ENCODE assay signal across 10 mouse cellular contexts in genomic region chr10:75006889-75007662, GRCm38 (mm10). TPM values are rescaled to one million over a fixed set of nuclear protein-coding genes. Genes with fewer than 3 reads are reported as not detected.
A peak's percentile ranks its signal among the peaks of the same experiment; 100 is the strongest.
DNase-seq lines count a peak whose midpoint lies in the region; ATAC-seq lines count a peak whose summit lies in the region.
"Had no signal": no experiment of that assay in that cellular context is flagged by ENCODE, and none has a peak within 500 bp of the region (broad histone marks: within the 10 kb centered on the region; RNA-seq: fewer than 3 reads in every experiment).

No protein-coding gene starts in this region.

- H3K4me3 ChIP-seq in neural tube, embryonic 11.5 days (ENCODE audit: low read depth, low read length) = no peak overlapping the region
- H3K4me3 ChIP-seq in hindbrain, embryonic 13.5 days = no peak overlapping the region
- no peak overlapping the region for H3K4me3 ChIP-seq in midbrain, embryonic 10.5 days
- H3K4me3 ChIP-seq: limb, embryonic 13.5 days had no signal

- no peaks in the 10 kb centered on the region for H3K27me3 ChIP-seq in neural tube, embryonic 11.5 days (ENCODE audit: control insufficient read depth, insufficient read depth, low read length)
- no peaks in the 10 kb centered on the region for H3K27me3 ChIP-seq in hindbrain, embryonic 13.5 days
- 0 out of 2 replicates have a peak, but pooled peaks cover 5% of the 10 kb centered on the region for H3K27me3 ChIP-seq in midbrain, embryonic 10.5 days (ENCODE audit: low read depth, poor library complexity, severe bottlenecking)
- H3K27me3 ChIP-seq: limb, embryonic 13.5 days had no signal

- no peak overlapping the region for H3K27ac ChIP-seq in neural tube, embryonic 11.5 days (ENCODE audit: low read depth, low read length)
- peak overlapping the region; percentile 30; the same call in 1 of the 2 replicates for H3K27ac ChIP-seq in hindbrain, embryonic 13.5 days
- H3K27ac ChIP-seq in midbrain, embryonic 10.5 days (replicated peaks) = peak overlapping the region; percentile 49
- H3K27ac ChIP-seq: limb, embryonic 13.5 days had no signal

- peaks cover 9% of the 10 kb centered on the region for H3K4me1 ChIP-seq in neural tube, embryonic 11.5 days (ENCODE audit: control insufficient read depth, insufficient read depth, low read length)
- peaks cover 49% of the 10 kb centered on the region for H3K4me1 ChIP-seq in hindbrain, embryonic 13.5 days (replicated peaks)
- peaks cover 25% of the 10 kb centered on the region for H3K4me1 ChIP-seq in midbrain, embryonic 10.5 days

- peak; percentile 27; the same call in 1 of the 2 replicates for ATAC-seq in neural tube, embryonic 11.5 days (ENCODE audit: insufficient read depth, low FRiP score, low TSS enrichment)
- peak; percentile 34 for ATAC-seq in hindbrain, embryonic 13.5 days (ENCODE audit: low FRiP score)

- no peaks in the 10 kb centered on the region for H3K36me3 ChIP-seq in neural tube, embryonic 11.5 days (ENCODE audit: control insufficient read depth, insufficient read depth, low read length)
- no peaks in the 10 kb centered on the region for H3K36me3 ChIP-seq in hindbrain, embryonic 13.5 days
- no peaks in the 10 kb centered on the region for H3K36me3 ChIP-seq in midbrain, embryonic 10.5 days
- H3K36me3 ChIP-seq: limb, embryonic 13.5 days had no signal

- 59% methylated on average over 8 of the region's 8 CpGs for WGBS in neural tube, embryonic 11.5 days
- 36% methylated on average over 8 of the region's 8 CpGs for WGBS in hindbrain, embryonic 13.5 days
- 59% methylated on average over 8 of the region's 8 CpGs for WGBS in midbrain, embryonic 10.5 days

- H3K4me2 ChIP-seq in neural tube, embryonic 11.5 days (ENCODE audit: low read depth) = no peak overlapping the region
- H3K4me2 ChIP-seq in hindbrain, embryonic 13.5 days = no peak overlapping the region
- H3K4me2 ChIP-seq: limb, embryonic 13.5 days had no signal

- no peak for DNase-seq in neural tube, embryonic 11.5 days (ENCODE audit: low spot score)
- DNase-seq in neural tube, embryonic 10.5 days (ENCODE audit: extremely low spot score, low spot score) = no peak
- DNase-seq in midbrain, embryonic 10.5 days (ENCODE audit: low spot score) = no peak
- DNase-seq in telencephalon, adult 2 months (ENCODE audit: low read depth, low spot score) = peak; percentile 89
- DNase-seq in heart, adult 9 months (ENCODE audit: low spot score in 2 of 2) = no peak
- no peak for DNase-seq in adrenal gland, postnatal 25 days
- DNase-seq: gastrocnemius, postnatal 14 days had no signal

- no peak overlapping the region for H3K9ac ChIP-seq in neural tube, embryonic 11.5 days (ENCODE audit: low read length)
- H3K9ac ChIP-seq in hindbrain, embryonic 13.5 days = 0 out of 2 replicates have a peak overlapping the region, but pooled peaks have one; percentile 2
- H3K9ac ChIP-seq: limb, embryonic 13.5 days had no signal

- no peaks in the 10 kb centered on the region for H3K9me3 ChIP-seq in neural tube, embryonic 11.5 days (ENCODE audit: control insufficient read depth, low read length)
- H3K9me3 ChIP-seq in hindbrain, embryonic 13.5 days = no peaks in the 10 kb centered on the region
- no peaks in the 10 kb centered on the region for H3K9me3 ChIP-seq in midbrain, embryonic 10.5 days (replicated peaks)
- H3K9me3 ChIP-seq: limb, embryonic 13.5 days had no signal

RNA-seq across cellular contexts. Expression of gene Rsph14, which starts 25.3 kb away (rescaled TPM):
- polyA plus RNA-seq in neural tube, embryonic 11.5 days (2014; fragmentation: Nextera tagmentation; extraction: Ambion mirVana) = not detected in 2 replicates
- 0.91 and 1.0 TPM in 2 replicates for polyA plus RNA-seq in hindbrain, embryonic 13.5 days (2015; fragmentation: Nextera tagmentation; extraction: Ambion mirVana)
- polyA plus RNA-seq in midbrain, embryonic 10.5 days (2016; fragmentation: Nextera tagmentation; extraction: Ambion mirVana) = not detected in 2 replicates
- 0.52 TPM in 1 of 2 replicates, not detected in the other for total RNA-seq in adrenal gland, postnatal 25 days (2021)
- total RNA-seq: gastrocnemius, postnatal 14 days had no signal
- polyA plus RNA-seq: limb, embryonic 13.5 days; urinary bladder, adult 2 months had no signal

RNA-seq across cellular contexts. Expression of gene Rab36, which starts 29.8 kb away (rescaled TPM):
- polyA plus RNA-seq in neural tube, embryonic 11.5 days (2014; fragmentation: Nextera tagmentation; extraction: Ambion mirVana) = 8.6 and 8.8 TPM in 2 replicates
- 14.4 and 15.7 TPM in 2 replicates for polyA plus RNA-seq in hindbrain, embryonic 13.5 days (2015; fragmentation: Nextera tagmentation; extraction: Ambion mirVana)
- polyA plus RNA-seq in midbrain, embryonic 10.5 days (2016; fragmentation: Nextera tagmentation; extraction: Ambion mirVana) = 9.9 and 10.4 TPM in 2 replicates
- total RNA-seq in adrenal gland, postnatal 25 days (2021) = 14.8 and 21.8 TPM in 2 replicates

RNA-seq across cellular contexts. Expression of gene Gnaz, which starts 40.1 kb away (rescaled TPM):
- 14.7 and 16.0 TPM in 2 replicates for polyA plus RNA-seq in neural tube, embryonic 11.5 days (2014; fragmentation: Nextera tagmentation; extraction: Ambion mirVana)
- polyA plus RNA-seq in hindbrain, embryonic 13.5 days (2015; fragmentation: Nextera tagmentation; extraction: Ambion mirVana) = 45.1 and 46.6 TPM in 2 replicates
- polyA plus RNA-seq in midbrain, embryonic 10.5 days (2016; fragmentation: Nextera tagmentation; extraction: Ambion mirVana) = 7.6 and 10.9 TPM in 2 replicates
- 2.4 and 3.5 TPM in 2 replicates for total RNA-seq in adrenal gland, postnatal 25 days (2021)

RNA-seq across cellular contexts. Expression of gene Bcr, which starts 53.3 kb away (rescaled TPM):
- 9.7 and 11.1 TPM in 2 replicates for polyA plus RNA-seq in neural tube, embryonic 11.5 days (2014; fragmentation: Nextera tagmentation; extraction: Ambion mirVana)
- polyA plus RNA-seq in hindbrain, embryonic 13.5 days (2015; fragmentation: Nextera tagmentation; extraction: Ambion mirVana) = 15.1 and 15.8 TPM in 2 replicates
- polyA plus RNA-seq in midbrain, embryonic 10.5 days (2016; fragmentation: Nextera tagmentation; extraction: Ambion mirVana) = 5.1 and 6.9 TPM in 2 replicates
- total RNA-seq in adrenal gland, postnatal 25 days (2021) = 31.3 and 41.0 TPM in 2 replicates
